Mouse (Mus musculus): ENCODE data around the gene Pik3ap1. TPM values are rescaled to one million over a fixed set of nuclear protein-coding genes. Genes with fewer than 3 reads are reported as not detected.

Gene Pik3ap1
- polyA plus RNA-seq, 1 experiment from 2014 or later = 2.0 TPM

DNA sequence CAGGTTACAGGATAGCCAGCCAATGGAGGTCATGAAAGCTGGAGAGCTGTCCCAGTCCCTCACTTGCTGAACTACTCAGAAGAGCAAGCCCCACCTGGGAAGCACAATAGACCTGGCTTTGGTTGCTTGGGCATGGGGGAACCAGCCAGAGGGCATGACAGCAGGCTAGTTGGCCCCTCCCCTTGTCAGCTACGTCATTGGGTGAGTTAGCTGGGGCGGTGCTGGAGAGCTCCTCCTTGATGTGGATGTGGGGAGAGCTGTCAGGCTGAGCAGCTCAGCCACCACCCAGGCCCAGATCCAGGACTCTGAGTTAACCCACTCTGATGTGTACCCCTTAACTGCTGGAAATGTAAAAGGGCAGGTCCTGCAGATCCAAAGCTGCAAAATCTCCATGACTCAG, 24.4 kb downstream of the Pik3ap1 start:
- no peaks in the 10 kb centered on the region for H3K36me3 ChIP-seq (ENCODE audit: control insufficient read depth, insufficient read depth)
- H3K27me3 ChIP-seq (replicated peaks; ENCODE audit: control insufficient read depth, insufficient read depth, low read length) = no peaks in the 10 kb centered on the region
- WGBS = 7% methylated on average over 2 of the region's 2 CpGs
- no peak overlapping the region for H3K4me3 ChIP-seq (replicated peaks; ENCODE audit: low read length)
- no peak overlapping the region for H3K4me2 ChIP-seq (ENCODE audit: low read length)
- no peak overlapping the region for H3K27ac ChIP-seq (ENCODE audit: low read length)
- H3K4me1 ChIP-seq (replicated peaks; ENCODE audit: control insufficient read depth, insufficient read depth, low read length) = no peaks in the 10 kb centered on the region
- ATAC-seq = no peak
- no peaks in the 10 kb centered on the region for H3K9me3 ChIP-seq (ENCODE audit: control insufficient read depth, low read length)
- no peak overlapping the region for H3K9ac ChIP-seq (replicated peaks; ENCODE audit: low read depth, low read length)

DNA sequence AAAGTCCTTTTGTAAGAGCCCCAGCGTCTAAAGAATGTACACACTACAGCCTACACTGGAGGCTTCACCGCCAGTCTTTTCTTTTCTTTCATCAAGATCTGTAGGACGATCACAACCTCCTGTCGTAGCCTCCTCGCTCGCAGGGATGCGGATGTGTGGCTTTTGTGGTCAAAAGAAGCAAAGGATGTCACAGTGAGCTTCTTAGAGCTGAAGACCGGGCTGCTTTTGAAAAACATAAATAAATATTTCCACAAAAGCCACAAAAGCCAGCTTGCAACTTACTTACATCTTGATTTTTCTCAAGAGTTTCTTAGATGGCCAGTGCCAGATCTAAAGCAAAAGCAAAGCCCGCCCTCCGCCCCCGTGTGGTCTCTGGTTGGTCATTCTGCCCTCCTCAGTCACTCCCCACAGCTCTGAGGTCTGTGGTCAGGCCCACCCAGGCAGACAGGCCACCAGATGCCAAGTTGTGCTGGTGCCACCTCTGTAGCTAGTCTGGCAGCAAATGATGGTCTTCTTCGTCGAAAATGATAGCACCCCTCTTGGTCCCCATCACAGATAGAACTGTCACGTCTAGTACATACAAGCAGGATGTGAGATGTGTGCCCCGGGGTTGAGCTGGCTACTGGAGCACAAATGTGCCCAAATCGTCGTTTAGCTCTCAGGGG, 30.5 kb downstream of the Pik3ap1 start:
- Histone ChIP-seq H3K4me3 (replicated peaks; ENCODE audit: low read length) (no peak overlapping the region), H3K9ac (replicated peaks; ENCODE audit: low read depth, low read length) (no peak overlapping the region), H3K36me3 (ENCODE audit: control insufficient read depth, insufficient read depth) (no peaks in the 10 kb centered on the region), H3K9me3 (ENCODE audit: control insufficient read depth, low read length) (no peaks in the 10 kb centered on the region), H3K27ac (ENCODE audit: low read length) (no peak overlapping the region), H3K4me1 (replicated peaks; ENCODE audit: control insufficient read depth, insufficient read depth, low read length) (no peaks in the 10 kb centered on the region), H3K4me2 (ENCODE audit: low read length) (no peak overlapping the region), H3K27me3 (replicated peaks; ENCODE audit: control insufficient read depth, insufficient read depth, low read length) (no peaks in the 10 kb centered on the region)
- no peak for ATAC-seq
- 83% methylated on average over 17 of the region's 17 CpGs for WGBS

- Histone ChIP-seq H3K9me3 (ENCODE audit: control insufficient read depth, low read length) (no peaks in the 10 kb centered on the region), H3K36me3 (ENCODE audit: control insufficient read depth, insufficient read depth) (no peaks in the 10 kb centered on the region), H3K27me3 (replicated peaks; ENCODE audit: control insufficient read depth, insufficient read depth, low read length) (no peaks in the 10 kb centered on the region), H3K4me1 (replicated peaks; ENCODE audit: control insufficient read depth, insufficient read depth, low read length) (0 out of 2 replicates have a peak, but pooled peaks cover 3% of the 10 kb centered on the region), H3K4me3 (replicated peaks; ENCODE audit: low read length) (no peak overlapping the region), H3K27ac (ENCODE audit: low read length) (no peak overlapping the region), H3K4me2 (ENCODE audit: low read length) (no peak overlapping the region), H3K9ac (replicated peaks; ENCODE audit: low read depth, low read length) (no peak overlapping the region)
- ATAC-seq = no peak
- WGBS = 95% methylated on average over 3 of the region's 3 CpGs
These were observed 35.3 kb downstream of the Pik3ap1 start for GRCm38 (mm10) chr19:41349624-41350023.

DNA sequence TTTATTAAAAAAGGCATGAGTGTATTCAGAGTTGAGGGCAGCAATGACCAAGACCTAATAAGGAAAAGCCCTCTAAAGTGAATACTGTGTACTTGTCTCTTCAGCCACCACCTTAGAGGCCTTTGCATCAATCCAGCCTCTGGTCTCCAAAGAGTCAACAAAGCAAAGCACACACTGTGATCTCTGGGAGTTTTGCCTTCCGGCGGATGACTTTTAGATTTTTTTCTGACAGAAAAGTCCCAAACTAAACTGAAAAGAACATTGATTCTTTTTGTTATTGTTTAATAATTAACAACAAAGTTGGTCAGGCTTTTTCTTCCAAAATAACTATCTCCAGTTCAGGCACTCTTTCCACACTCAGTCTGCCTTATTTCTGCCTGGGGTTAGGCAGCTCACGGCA, 36.7 kb downstream of the Pik3ap1 start:
- Histone ChIP-seq H3K36me3 (ENCODE audit: control insufficient read depth, insufficient read depth) (no peaks in the 10 kb centered on the region), H3K9ac (replicated peaks; ENCODE audit: low read depth, low read length) (no peak overlapping the region), H3K4me3 (replicated peaks; ENCODE audit: low read length) (no peak overlapping the region), H3K4me2 (ENCODE audit: low read length) (no peak overlapping the region), H3K9me3 (ENCODE audit: control insufficient read depth, low read length) (no peaks in the 10 kb centered on the region), H3K27me3 (replicated peaks; ENCODE audit: control insufficient read depth, insufficient read depth, low read length) (no peaks in the 10 kb centered on the region), H3K4me1 (replicated peaks; ENCODE audit: control insufficient read depth, insufficient read depth, low read length) (0 out of 2 replicates have a peak, but pooled peaks cover 3% of the 10 kb centered on the region), H3K27ac (ENCODE audit: low read length) (no peak overlapping the region)
- WGBS = 91% methylated on average over 3 of the region's 3 CpGs
- ATAC-seq = no peak

DNA sequence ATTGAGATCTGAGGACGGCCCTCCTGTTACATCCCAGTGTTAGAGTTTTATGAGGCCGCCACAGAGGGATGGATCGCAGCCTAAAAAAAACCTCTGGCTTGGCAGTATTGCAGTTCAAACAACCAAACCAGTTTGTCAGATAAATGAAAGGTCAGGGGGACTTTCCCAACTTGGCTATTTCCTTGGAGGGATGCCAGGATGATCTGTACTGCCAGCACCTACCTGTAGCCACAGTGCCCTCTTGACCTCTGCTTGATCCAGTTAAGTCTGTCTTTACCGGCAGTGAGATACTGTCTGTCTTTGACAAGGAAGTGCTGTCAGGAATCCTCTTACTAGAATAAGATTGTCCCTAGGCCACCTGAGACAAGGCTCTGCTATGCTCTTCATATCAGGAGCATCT, 37.6 kb downstream of the Pik3ap1 start:
- H3K4me1 ChIP-seq (replicated peaks; ENCODE audit: control insufficient read depth, insufficient read depth, low read length) = 0 out of 2 replicates have a peak, but pooled peaks cover 3% of the 10 kb centered on the region
- H3K27me3 ChIP-seq (replicated peaks; ENCODE audit: control insufficient read depth, insufficient read depth, low read length) = no peaks in the 10 kb centered on the region
- ATAC-seq = no peak
- H3K4me3 ChIP-seq (replicated peaks; ENCODE audit: low read length) = no peak overlapping the region
- H3K36me3 ChIP-seq (ENCODE audit: control insufficient read depth, insufficient read depth) = no peaks in the 10 kb centered on the region
- H3K4me2 ChIP-seq (ENCODE audit: low read length) = no peak overlapping the region
- no peak overlapping the region for H3K9ac ChIP-seq (replicated peaks; ENCODE audit: low read depth, low read length)
- no peaks in the 10 kb centered on the region for H3K9me3 ChIP-seq (ENCODE audit: control insufficient read depth, low read length)
- H3K27ac ChIP-seq (ENCODE audit: low read length) = no peak overlapping the region
- 72% methylated on average over 4 of the region's 4 CpGs for WGBS

- Histone ChIP-seq H3K9ac (replicated peaks; ENCODE audit: low read depth, low read length) (no peak overlapping the region), H3K36me3 (ENCODE audit: control insufficient read depth, insufficient read depth) (no peaks in the 10 kb centered on the region), H3K4me2 (ENCODE audit: low read length) (no peak overlapping the region), H3K4me1 (replicated peaks; ENCODE audit: control insufficient read depth, insufficient read depth, low read length) (0 out of 2 replicates have a peak, but pooled peaks cover 3% of the 10 kb centered on the region), H3K9me3 (ENCODE audit: control insufficient read depth, low read length) (no peaks in the 10 kb centered on the region), H3K27ac (ENCODE audit: low read length) (no peak overlapping the region), H3K27me3 (replicated peaks; ENCODE audit: control insufficient read depth, insufficient read depth, low read length) (no peaks in the 10 kb centered on the region), H3K4me3 (replicated peaks; ENCODE audit: low read length) (no peak overlapping the region)
- ATAC-seq = no peak
- 33% methylated on average over 11 of the region's 11 CpGs for WGBS
These were observed 38.6 kb downstream of the Pik3ap1 start for GRCm38 (mm10) chr19:41346099-41346850.

DNA sequence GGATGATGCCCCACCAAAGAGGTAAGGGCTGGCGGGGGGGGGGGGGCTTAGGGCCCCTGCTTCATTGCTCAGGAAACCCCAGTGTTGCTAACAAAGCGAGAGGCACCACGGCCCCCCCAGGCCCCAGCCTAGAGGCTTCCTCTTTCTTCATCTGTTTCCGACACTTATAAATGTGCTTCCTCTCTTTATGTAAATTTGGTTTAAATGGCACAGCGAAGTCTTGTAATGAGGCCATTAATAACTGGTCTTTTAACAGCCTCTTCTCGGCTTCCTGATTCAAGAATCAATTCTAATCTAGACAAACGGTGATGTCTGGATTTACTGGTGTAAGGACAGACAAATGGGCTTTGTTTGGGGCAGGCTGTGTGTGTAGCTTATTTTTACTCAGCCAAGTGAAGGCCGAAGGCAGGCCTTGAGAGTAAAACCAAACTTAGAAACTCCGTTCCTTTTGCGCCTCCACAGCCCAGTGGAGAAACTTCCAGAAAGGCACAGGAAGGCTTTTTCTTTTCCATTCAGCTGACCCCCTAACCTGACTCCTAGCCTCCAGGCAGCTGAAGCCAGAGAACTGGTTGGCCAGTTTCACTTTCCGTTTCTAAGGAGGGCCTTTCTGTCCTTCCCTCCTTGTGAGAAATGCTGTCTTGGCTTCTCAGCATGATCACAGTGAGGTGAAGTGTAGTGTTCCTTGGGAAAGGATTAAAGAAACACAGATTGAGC, 39.7 kb downstream of the Pik3ap1 start:
- 36% methylated on average over 11 of the region's 11 CpGs for WGBS
- ATAC-seq = no peak
- no peak overlapping the region for H3K4me2 ChIP-seq (ENCODE audit: low read length)
- no peaks in the 10 kb centered on the region for H3K9me3 ChIP-seq (ENCODE audit: control insufficient read depth, low read length)
- 0 out of 2 replicates have a peak, but pooled peaks cover 3% of the 10 kb centered on the region for H3K4me1 ChIP-seq (replicated peaks; ENCODE audit: control insufficient read depth, insufficient read depth, low read length)
- no peaks in the 10 kb centered on the region for H3K27me3 ChIP-seq (replicated peaks; ENCODE audit: control insufficient read depth, insufficient read depth, low read length)
- no peaks in the 10 kb centered on the region for H3K36me3 ChIP-seq (ENCODE audit: control insufficient read depth, insufficient read depth)
- no peak overlapping the region for H3K4me3 ChIP-seq (replicated peaks; ENCODE audit: low read length)
- H3K9ac ChIP-seq (replicated peaks; ENCODE audit: low read depth, low read length) = no peak overlapping the region
- no peak overlapping the region for H3K27ac ChIP-seq (ENCODE audit: low read length)

DNA sequence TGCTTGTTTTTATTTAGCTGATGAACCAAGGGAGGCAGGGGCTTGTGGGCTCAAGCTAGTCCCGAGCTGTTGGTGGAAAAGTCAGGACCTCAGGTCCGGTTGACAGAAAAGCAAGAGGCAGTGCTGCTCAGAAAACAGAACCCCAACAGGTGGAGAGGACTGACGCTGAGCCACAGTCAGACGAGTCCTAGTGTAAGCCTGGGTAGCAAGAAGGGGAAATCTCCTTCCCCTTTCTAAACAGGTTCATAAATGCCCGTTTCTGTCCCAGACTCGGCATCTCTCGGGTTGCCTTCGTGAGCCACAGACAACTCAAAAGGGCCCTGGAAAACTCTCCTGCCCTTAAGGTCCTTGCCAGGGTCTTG, 40.3 kb downstream of the Pik3ap1 start:
- Histone ChIP-seq H3K4me1 (replicated peaks; ENCODE audit: control insufficient read depth, insufficient read depth, low read length) (0 out of 2 replicates have a peak, but pooled peaks cover 3% of the 10 kb centered on the region), H3K36me3 (ENCODE audit: control insufficient read depth, insufficient read depth) (no peaks in the 10 kb centered on the region), H3K4me3 (replicated peaks; ENCODE audit: low read length) (no peak overlapping the region), H3K9me3 (ENCODE audit: control insufficient read depth, low read length) (no peaks in the 10 kb centered on the region), H3K4me2 (ENCODE audit: low read length) (no peak overlapping the region), H3K27ac (ENCODE audit: low read length) (no peak overlapping the region), H3K9ac (replicated peaks; ENCODE audit: low read depth, low read length) (no peak overlapping the region), H3K27me3 (replicated peaks; ENCODE audit: control insufficient read depth, insufficient read depth, low read length) (no peaks in the 10 kb centered on the region)
- WGBS = 82% methylated on average over 8 of the region's 8 CpGs
- no peak for ATAC-seq

- 0 out of 2 replicates have a peak, but pooled peaks cover 3% of the 10 kb centered on the region for H3K4me1 ChIP-seq (replicated peaks; ENCODE audit: control insufficient read depth, insufficient read depth, low read length)
These were observed 42.3 kb downstream of the Pik3ap1 start for GRCm38 (mm10) chr19:41342592-41343090.

More at GRCm38 (mm10) chr19:41342592-41343090, 42.3 kb downstream of the Pik3ap1 start:
- no peak for ATAC-seq
- H3K4me2 ChIP-seq (ENCODE audit: low read length) = no peak overlapping the region
- H3K9me3 ChIP-seq (ENCODE audit: control insufficient read depth, low read length) = no peaks in the 10 kb centered on the region
- no peak overlapping the region for H3K27ac ChIP-seq (ENCODE audit: low read length)
- H3K36me3 ChIP-seq (ENCODE audit: control insufficient read depth, insufficient read depth) = no peaks in the 10 kb centered on the region
- H3K4me3 ChIP-seq (replicated peaks; ENCODE audit: low read length) = no peak overlapping the region
- WGBS = 75% methylated on average over 6 of the region's 6 CpGs
- no peaks in the 10 kb centered on the region for H3K27me3 ChIP-seq (replicated peaks; ENCODE audit: control insufficient read depth, insufficient read depth, low read length)
- H3K9ac ChIP-seq (replicated peaks; ENCODE audit: low read depth, low read length) = no peak overlapping the region

Measured in forebrain, embryonic 16.5 days (tissue).